Mouse (Mus musculus) cerebellum, adult 2 months (tissue): ENCODE measurements at regions not wholly inside any gene's neighbourhood (a gene's known extent, or its start where the extent isn't known, plus 50 kb on each side); places are given as distances from the start of the nearest gene placed in this dataset.
"Not testable (repeated sequence)": the region's sequence is repeated elsewhere in the genome, so short reads cannot be mapped to it uniquely, and the experiment has no call there.

Experiments used
- DNase-seq, 2 experiments: peaks; one replicate each; pipeline ENCODE4 v3.0.0; 2021
- H3K27ac ChIP-seq: fragments of 200-500 bp; 2 replicates; pipeline ENCODE4 v1.5.1; 2012; ENCODE audit warnings: low read length, control low read depth, inconsistent platforms; ENCODE audit not compliant: insufficient read depth
- H3K27me3 ChIP-seq: fragments of 200-500 bp; 2 replicates; pipeline ENCODE4 v1.6.1; 2012; ENCODE audit warnings: inconsistent platforms, mild to moderate bottlenecking, low read length, moderate library complexity; ENCODE audit not compliant: control insufficient read depth, insufficient read depth
- H3K4me1 ChIP-seq: fragments of 200-500 bp; 2 replicates; pipeline ENCODE4 v1.6.1; 2011; ENCODE audit warnings: low read length; ENCODE audit not compliant: control insufficient read depth, insufficient read depth
- H3K4me3 ChIP-seq: fragments of 200-500 bp; replicated peaks from 2 replicates; pipeline ENCODE3; 2011; ENCODE audit warnings: mild to moderate bottlenecking, low read depth, low read length, control low read depth; ENCODE audit not compliant: insufficient read depth
- CTCF ChIP-seq: fragments of 200-500 bp; IDR thresholded peaks from 2 replicates; pipeline ENCODE4 v1.5.1; 2011; ENCODE audit warnings: low read depth, mild to moderate bottlenecking, control low read depth, low read length, moderate library complexity, borderline replicate concordance; ENCODE audit not compliant: insufficient read depth
- POLR2A ChIP-seq: fragments of 200-500 bp; IDR thresholded peaks from 2 replicates; pipeline ENCODE4 v1.6.1; 2011; ENCODE audit warnings: low read length, control low read depth, borderline replicate concordance; ENCODE audit not compliant: insufficient read depth
- WGBS: fragments of 180-500 bp; shearing (Covaris S2); methylation state at CpG from one replicate; pipeline ENCODE4 v1.1.7; 2018; 5-methylcytosine and 5-hydroxymethylcytosine counted together

DNA sequence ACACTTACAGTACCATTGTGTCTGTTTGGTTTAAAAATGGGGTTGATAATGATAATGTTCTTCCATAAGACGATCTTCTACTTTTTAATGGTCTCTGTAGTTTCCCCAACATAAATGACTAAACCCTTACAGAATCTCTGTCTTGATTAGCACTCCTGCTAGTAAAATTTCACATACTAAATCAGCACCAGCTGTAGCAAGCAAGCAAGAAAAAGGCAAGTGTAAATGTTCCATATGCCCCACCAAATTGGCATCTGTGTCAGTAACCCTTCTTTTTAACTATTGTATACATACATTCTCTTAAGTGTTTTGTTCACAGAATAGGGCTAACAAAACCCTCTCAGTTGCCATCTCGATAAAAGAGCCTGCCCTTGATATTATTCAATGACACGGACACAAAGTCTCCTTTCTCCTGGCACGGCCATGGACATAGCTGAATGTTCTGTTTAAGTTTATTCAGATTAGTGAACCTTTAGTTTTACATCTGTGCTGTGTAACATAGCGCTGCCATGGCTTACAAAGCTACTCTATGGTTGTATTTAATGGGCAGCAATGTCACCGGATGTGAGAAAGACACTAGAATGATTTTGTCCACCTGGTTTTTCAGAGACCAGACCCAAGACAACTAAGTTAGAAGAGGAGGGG is 414.3 kb downstream of the Gtdc1 start:
- no peak for DNase-seq
- no peaks in the 10 kb centered on the region for H3K4me1 ChIP-seq
- no peaks in the 10 kb centered on the region for H3K27me3 ChIP-seq
- H3K4me3 ChIP-seq, result no peak overlapping the region
- WGBS, result 87% methylated on average over 6 of the region's 6 CpGs
- no peak overlapping the region for H3K27ac ChIP-seq
- TF ChIP-seq POLR2A (no peak), CTCF (no peak)

DNA sequence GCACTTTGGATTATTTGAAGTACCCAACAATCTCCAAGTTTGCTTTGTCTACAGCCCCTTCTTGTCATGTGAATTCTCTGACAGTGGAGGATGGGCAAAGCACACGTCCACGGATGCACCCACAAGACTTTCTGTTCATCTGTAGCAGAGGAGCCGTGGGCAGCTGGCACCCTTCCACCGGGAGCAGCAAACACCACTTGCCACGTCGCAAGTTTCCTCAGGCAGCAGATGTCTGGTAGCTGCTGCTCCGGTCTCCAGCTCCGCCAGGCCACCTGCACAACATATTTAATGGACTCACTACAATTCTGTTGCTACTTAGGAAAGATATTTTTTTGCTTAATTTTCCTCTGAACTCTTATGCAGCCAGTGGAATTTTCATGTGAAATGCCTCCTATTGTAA is 415.1 kb downstream of the Gtdc1 start:
- TF ChIP-seq POLR2A (no peak), CTCF (no peak)
- H3K27me3 ChIP-seq, result no peaks in the 10 kb centered on the region
- no peak overlapping the region for H3K4me3 ChIP-seq
- no peak overlapping the region for H3K27ac ChIP-seq
- H3K4me1 ChIP-seq, result no peaks in the 10 kb centered on the region
- WGBS, result 4% methylated on average over 8 of the region's 8 CpGs
- peak in 1 of 2 experiments; percentile 25 for DNase-seq

DNA sequence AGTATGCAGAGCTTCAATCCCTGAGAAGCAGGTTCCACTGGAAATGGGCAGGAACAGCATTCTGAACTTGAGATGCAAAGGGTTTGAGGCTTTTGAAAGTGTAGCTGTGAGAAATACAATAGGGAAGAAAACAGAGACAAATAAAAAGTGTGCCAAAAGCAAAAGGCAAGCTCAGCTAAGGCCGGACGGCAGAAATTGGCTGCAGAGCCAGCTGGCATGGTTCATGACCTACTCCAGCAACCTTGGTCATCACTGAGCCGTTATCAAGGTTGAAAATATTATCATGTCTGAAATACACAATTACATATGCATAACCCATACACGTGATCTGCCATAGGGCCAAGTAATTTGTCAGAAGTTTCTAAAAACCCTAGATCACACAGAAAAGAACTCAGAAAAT is 418.4 kb downstream of the Gtdc1 start:
- Histone ChIP-seq H3K4me3 (no peak overlapping the region), H3K27me3 (no peaks in the 10 kb centered on the region), H3K27ac (no peak overlapping the region), H3K4me1 (no peaks in the 10 kb centered on the region)
- peak in 1 of 2 experiments; percentile 17 for DNase-seq
- 13% methylated on average over 4 of the region's 4 CpGs for WGBS
- TF ChIP-seq CTCF, result no peak
- TF ChIP-seq POLR2A, result no peak

DNA sequence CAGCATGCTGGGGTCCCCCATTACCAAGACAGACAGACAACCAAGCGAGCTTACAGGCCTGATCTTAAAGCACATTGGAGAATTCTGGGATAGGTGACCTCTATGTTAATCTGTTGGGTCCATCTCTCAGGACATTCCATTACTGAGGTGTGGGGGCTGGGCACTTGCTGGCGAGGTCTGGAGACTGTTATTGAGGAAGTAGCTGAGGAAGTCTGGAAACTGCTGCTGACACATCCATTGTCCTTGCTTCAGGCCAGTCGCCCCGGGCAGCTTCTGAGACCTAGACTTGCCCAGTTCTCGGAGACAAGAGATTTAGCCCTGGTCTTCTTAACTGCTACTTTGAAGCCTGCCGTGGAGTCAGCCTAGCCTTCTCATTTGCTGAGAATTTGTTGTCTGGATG is 423.2 kb downstream of the Gtdc1 start:
- H3K4me1 ChIP-seq, result no peaks in the 10 kb centered on the region
- 74% methylated on average over 6 of the region's 6 CpGs for WGBS
- TF ChIP-seq POLR2A (no peak), CTCF (no peak)
- H3K4me3 ChIP-seq, result no peak overlapping the region
- no peak for DNase-seq
- H3K27me3 ChIP-seq, result no peaks in the 10 kb centered on the region
- H3K27ac ChIP-seq, result no peak overlapping the region

DNA sequence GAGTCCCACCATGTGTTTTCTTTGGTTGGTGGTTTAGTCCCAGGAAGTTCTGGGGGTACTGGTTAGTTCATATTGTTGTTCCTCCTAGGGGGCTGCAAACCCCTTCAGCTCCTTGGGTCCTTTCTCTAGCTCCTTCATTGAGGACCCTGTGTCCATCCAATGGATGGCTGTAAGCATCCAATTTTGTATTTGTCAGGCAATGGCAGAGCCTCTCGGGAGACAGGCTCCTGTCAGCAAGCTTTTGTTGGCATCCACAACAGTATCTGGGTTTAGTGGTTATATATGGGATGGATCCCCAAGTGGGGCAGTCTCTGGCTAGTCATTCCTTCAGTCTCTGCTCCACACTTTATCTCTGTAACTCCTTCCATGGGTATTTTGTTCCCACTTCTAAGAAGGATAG is 436.7 kb downstream of the Gtdc1 start:
- not testable (repeated sequence) for DNase-seq, H3K4me3 ChIP-seq, H3K27me3 ChIP-seq, H3K27ac ChIP-seq, H3K4me1 ChIP-seq
- WGBS, result 90% methylated on average over 1 of the region's 1 CpGs

DNA sequence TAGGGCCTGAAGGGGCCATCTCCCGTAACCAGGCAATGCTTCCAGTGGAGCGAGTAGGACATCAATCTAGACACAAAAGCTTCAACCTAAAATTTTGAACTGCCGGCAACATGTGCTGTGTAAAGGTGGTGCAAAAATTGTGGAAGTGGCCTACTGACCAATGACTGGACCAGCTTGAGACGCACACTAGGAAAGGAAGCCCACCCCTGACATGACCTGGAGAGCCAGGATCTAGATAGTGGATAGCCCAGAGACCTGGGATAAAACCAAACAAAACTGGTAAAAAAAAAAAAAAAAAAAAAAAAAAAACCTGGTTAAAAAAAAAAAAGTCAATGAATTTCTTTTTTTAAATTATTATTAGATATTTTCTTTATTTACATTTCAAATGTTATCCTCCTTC is 437.2 kb downstream of the Gtdc1 start:
- no peak for DNase-seq
- Histone ChIP-seq H3K4me3 (no peak overlapping the region), H3K27me3 (no peaks in the 10 kb centered on the region), H3K27ac (no peak overlapping the region), H3K4me1 (no peaks in the 10 kb centered on the region)
- TF ChIP-seq POLR2A, result no peak
- TF ChIP-seq CTCF, result no peak
- WGBS, result 96% methylated on average over 4 of the region's 4 CpGs

DNA sequence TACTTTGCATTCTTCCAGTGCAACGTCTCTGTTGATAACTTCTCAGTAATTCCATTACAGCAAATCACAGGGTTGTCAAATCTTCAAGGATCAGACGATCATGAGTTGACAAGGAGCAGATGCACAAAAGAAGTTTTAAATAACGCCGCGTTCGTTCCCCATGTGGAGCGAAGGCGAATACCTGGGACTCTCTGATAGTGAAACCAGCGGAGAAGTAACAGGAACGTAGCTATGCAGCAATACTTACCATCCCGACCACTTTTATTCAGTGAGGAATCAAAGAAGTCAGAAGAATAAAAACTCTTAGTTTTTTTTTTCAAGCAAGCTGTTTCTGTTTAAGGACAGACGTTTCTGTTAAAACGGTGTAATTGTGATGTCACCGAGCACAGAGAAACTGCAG is 441.6 kb downstream of the Gtdc1 start:
- Histone ChIP-seq H3K27me3 (no peaks in the 10 kb centered on the region), H3K27ac (no peak overlapping the region), H3K4me1 (no peaks in the 10 kb centered on the region), H3K4me3 (no peak overlapping the region)
- no peak for DNase-seq
- TF ChIP-seq CTCF, result no peak
- TF ChIP-seq POLR2A, result no peak
- 81% methylated on average over 14 of the region's 14 CpGs for WGBS

DNA sequence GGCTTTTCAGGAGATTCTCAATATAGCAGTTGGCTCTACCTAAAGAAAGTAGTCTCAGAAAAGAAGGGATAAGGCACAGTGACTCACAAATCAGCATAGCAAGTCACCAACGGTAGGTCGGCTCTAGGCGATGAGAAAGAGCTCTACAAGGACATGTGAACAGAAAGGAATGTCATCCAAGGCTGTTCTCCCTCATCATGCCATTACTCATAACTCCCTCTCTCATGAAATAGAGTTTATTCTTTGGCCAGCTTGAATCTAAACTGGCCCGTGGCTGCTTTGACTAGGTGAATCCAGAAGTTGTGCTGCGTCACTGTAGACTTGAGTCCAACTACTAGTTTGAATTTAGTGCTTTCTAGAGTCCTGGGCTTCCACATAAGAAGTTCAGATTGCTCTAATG is 447.7 kb downstream of the Gtdc1 start:
- Histone ChIP-seq H3K27ac (no peak overlapping the region), H3K4me3 (no peak overlapping the region), H3K4me1 (no peaks in the 10 kb centered on the region), H3K27me3 (no peaks in the 10 kb centered on the region)
- no peak for DNase-seq
- no peak for TF ChIP-seq POLR2A
- TF ChIP-seq CTCF, result no peak
- WGBS, result 94% methylated on average over 5 of the region's 5 CpGs
